Mouse (Mus musculus) G1E (cell line): ENCODE measurements around the gene C3.

Source experiments
- CTCF ChIP-seq: IDR thresholded peaks from 2 replicates; pipeline ENCODE4 v1.5.1; 2012; ENCODE audit warnings: low read depth, low read length, inconsistent platforms, mixed read lengths
- GATA1 ChIP-seq: IDR thresholded peaks from 2 replicates; pipeline ENCODE4 v1.6.1; 2012; ENCODE audit warnings: borderline replicate concordance, low read length, inconsistent platforms, mixed read lengths
- POLR2AphosphoS5 ChIP-seq: IDR thresholded peaks from 2 replicates; pipeline ENCODE4 v1.6.1; 2012; ENCODE audit warnings: low read depth, low read length, inconsistent platforms; ENCODE audit not compliant: insufficient replicate concordance
- TAL1 ChIP-seq: conservative IDR thresholded peaks from 2 replicates; pipeline ENCODE4 v1.6.1; 2012; ENCODE audit warnings: low read depth, low read length, inconsistent platforms, mixed read lengths

GRCm38 (mm10) chr17:57231321-57231771 lies 3.4 kb upstream of the C3 start:
- no peak for TF ChIP-seq CTCF
- TF ChIP-seq POLR2AphosphoS5: no peak
- TF ChIP-seq TAL1: no peak
- TF ChIP-seq GATA1: no peak
